Mouse (Mus musculus): ENCODE measurements at regions not wholly inside any gene's neighbourhood (a gene's known extent, or its start where the extent isn't known, plus 50 kb on each side); places are given as distances from the start of the nearest gene placed in this dataset.
"Not testable (repeated sequence)": the region's sequence is repeated elsewhere in the genome, so short reads cannot be mapped to it uniquely, and the experiment has no call there.

DNA sequence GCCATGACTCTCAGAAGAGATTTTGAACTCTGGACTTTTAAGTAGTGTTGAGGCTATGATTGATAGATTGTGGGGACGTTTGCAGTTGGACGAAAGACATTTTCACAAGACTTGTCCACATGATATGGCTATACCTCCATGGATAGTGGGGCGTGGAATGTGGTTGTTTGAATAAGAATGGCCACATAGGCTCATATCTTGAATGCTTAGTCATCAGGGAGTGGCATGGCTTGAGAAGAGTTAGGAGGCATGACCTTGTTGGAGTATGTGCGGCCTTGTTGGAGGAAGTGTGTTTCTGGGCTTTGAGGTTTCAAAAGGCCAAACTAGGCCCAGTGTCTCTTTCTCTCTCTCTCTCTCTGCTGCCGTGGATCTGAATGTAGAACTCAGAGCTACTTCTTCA, 204.7 kb upstream of the Pclo start:
- DNase-seq (ENCODE audit: low read depth, low spot score): no peak

GRCm38 (mm10) chr5:14311729-14312128, 203.0 kb upstream of the Pclo start:
- peak; percentile 40 for DNase-seq (ENCODE audit: low read depth, low spot score)

DNA sequence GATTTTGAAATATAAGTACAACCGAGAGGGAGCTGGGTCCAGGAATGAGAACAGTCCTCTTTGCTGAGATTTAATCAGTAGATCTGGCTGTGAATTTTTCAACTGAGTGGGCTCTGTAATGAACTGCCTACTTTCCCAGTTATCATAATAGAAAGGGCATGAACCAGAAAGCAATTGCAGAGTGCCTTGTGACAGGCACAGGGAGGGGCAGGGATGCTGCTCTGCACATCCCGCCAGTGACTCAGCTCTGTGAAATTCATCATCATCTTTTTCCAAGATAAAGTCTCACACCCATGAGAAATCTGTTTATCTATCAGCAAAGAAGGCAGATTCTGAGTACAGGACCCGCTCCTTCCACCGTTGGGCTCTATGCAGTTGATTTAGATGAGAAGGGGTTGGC, 194.5 kb upstream of the Pclo start:
- DNase-seq (ENCODE audit: low read depth, low spot score): peak; percentile 43

- DNase-seq (ENCODE audit: low read depth, low spot score): peak; percentile 53
Measured at GRCm38 (mm10) chr5:14322000-14322399, 192.7 kb upstream of the Pclo start.

GRCm38 (mm10) chr5:14360446-14360845, 154.3 kb upstream of the Pclo start:
- DNase-seq (ENCODE audit: low read depth, low spot score): no peak

GRCm38 (mm10) chr5:14389184-14389890, 125.4 kb upstream of the Pclo start:
- peak; percentile 32 for DNase-seq (ENCODE audit: low read depth, low spot score)

- DNase-seq (ENCODE audit: low read depth, low spot score): peak; percentile 23
Measured at GRCm38 (mm10) chr5:14391793-14392192, 122.9 kb upstream of the Pclo start.

DNA sequence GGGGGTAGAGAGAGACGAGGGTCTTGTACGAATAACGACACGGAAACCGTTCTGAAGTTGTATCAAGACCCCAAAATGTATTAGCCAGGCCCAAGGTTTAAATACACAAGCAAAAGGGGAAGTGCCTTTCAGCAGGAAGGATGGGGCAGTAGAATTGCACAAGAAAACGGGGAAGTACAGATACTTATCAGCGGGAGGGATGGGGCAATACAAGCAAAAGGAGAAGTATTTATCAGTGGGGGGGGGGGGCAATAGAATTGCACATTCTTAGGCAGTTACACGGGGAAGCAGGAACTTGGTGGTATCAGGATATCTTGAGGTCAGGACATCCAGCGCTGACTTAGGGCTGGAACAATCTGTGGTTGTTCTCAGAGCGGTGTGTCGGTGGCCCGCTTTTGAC, 111.3 kb upstream of the Pclo start:
- not testable (repeated sequence) for DNase-seq (ENCODE audit: low read depth, low spot score)

GRCm38 (mm10) chr5:14404344-14404743, 110.4 kb upstream of the Pclo start:
- no peak for DNase-seq (ENCODE audit: low read depth, low spot score)

DNA sequence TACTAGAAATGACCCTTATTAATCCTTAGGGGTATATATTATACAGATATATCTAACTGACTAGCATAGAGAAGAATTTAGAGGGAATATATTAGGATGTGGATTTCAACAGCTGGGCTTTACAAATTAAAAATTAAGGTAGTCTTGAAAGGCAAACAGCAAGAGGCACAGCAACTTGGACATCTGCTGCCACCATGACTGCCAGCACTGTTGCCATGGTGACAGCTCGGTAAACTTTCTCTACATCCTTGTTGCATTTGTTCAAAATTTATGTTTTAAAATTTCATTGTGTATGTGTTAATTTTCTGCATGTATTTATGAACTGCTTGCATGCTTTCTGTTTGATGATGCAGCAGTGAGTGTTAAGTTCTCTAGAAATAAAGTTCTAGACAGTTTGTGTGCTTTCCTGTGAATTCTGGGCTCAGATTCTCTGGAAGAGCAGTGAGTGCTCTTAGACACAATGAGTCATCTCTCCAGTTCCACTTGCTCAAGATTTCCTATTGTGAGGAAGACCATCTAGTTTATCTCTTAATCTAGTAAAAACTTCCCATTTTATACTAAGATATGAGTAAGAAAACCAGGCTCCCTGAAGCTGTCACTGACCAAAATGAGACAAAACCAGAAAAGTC, 99.4 kb upstream of the Pclo start:
- DNase-seq (ENCODE audit: low read depth, low spot score): no peak

DNA sequence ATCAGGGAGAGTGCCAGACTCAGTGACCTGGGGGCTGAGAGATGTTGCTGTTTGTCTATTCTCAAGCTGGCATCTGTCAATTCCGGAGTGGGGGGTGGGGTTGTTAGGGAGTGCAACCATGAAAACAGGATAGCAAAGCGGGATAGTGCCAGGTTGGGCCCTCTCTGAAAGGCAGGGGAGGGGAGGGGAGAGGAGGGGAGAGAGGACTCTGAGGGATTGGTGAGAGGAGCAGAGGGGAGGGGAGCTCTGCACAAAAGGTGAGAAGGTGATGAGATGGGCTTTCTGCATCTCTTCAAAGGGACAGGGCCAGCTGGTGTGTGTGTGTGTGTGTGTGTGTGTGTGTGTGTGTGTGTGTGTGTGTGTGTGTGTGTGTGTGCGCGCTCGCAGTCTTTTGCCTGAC, 61.6 kb upstream of the Pclo start:
- DNase-seq (ENCODE audit: low read depth, low spot score): no peak

All from telencephalon, adult 2 months (tissue).